Mouse (Mus musculus): ENCODE results near the gene Rab35. TPM values are rescaled to one million over a fixed set of nuclear protein-coding genes. Genes with fewer than 3 reads are reported as not detected.
A peak's percentile ranks its signal among the peaks of the same experiment; 100 is the strongest.

Rab35 gene
- polyA plus RNA-seq, 1 experiment, result 87.8 TPM

- H3K27ac ChIP-seq (ENCODE audit: insufficient read depth, low read length), result no peak overlapping the region
- DNase-seq, result peak; percentile 70 to 86
- no peak overlapping the region for H3K4me3 ChIP-seq (replicated peaks; ENCODE audit: insufficient read depth, low read depth, low read length)
- H3K4me1 ChIP-seq (ENCODE audit: control insufficient read depth, insufficient read depth, low read length), result peaks cover 14% of the 10 kb centered on the region
- TF ChIP-seq POLR2A (IDR thresholded peaks at IDR 0.05; ENCODE audit: borderline replicate concordance, insufficient read depth, low read length) (no peak), CTCF (IDR thresholded peaks at IDR 0.05; ENCODE audit: borderline replicate concordance, insufficient read depth, low read depth, low read length) (no peak)
- 12% methylated on average over 8 of the region's 8 CpGs for WGBS
- no peaks in the 10 kb centered on the region for H3K27me3 ChIP-seq (ENCODE audit: control insufficient read depth, insufficient read depth, low read length)
Observed at GRCm38 (mm10) chr5:115666366-115667065, 34.8 kb downstream of the Rab35 start.

- TF ChIP-seq CTCF (IDR thresholded peaks at IDR 0.05; ENCODE audit: borderline replicate concordance, insufficient read depth, low read depth, low read length) (no peak), POLR2A (IDR thresholded peaks at IDR 0.05; ENCODE audit: borderline replicate concordance, insufficient read depth, low read length) (no peak)
- DNase-seq, result peak in 1 of 2 experiments; percentile 8
- Histone ChIP-seq H3K27me3 (ENCODE audit: control insufficient read depth, insufficient read depth, low read length) (no peaks in the 10 kb centered on the region), H3K4me1 (ENCODE audit: control insufficient read depth, insufficient read depth, low read length) (peaks cover 20% of the 10 kb centered on the region), H3K27ac (ENCODE audit: insufficient read depth, low read length) (no peak overlapping the region), H3K4me3 (replicated peaks; ENCODE audit: insufficient read depth, low read depth, low read length) (no peak overlapping the region)
- 92% methylated on average over 8 of the region's 8 CpGs for WGBS
Observed at GRCm38 (mm10) chr5:115667210-115667609, 35.5 kb downstream of the Rab35 start.

- DNase-seq, result peak in 1 of 2 experiments; percentile 6
- no peak overlapping the region for H3K4me3 ChIP-seq (replicated peaks; ENCODE audit: insufficient read depth, low read depth, low read length)
- H3K27me3 ChIP-seq (ENCODE audit: control insufficient read depth, insufficient read depth, low read length), result no peaks in the 10 kb centered on the region
- 63% methylated on average over 7 of the region's 7 CpGs for WGBS
- peaks cover 22% of the 10 kb centered on the region for H3K4me1 ChIP-seq (ENCODE audit: control insufficient read depth, insufficient read depth, low read length)
- H3K27ac ChIP-seq (ENCODE audit: insufficient read depth, low read length), result no peak overlapping the region
- TF ChIP-seq CTCF (IDR thresholded peaks at IDR 0.05; ENCODE audit: borderline replicate concordance, insufficient read depth, low read depth, low read length) (no peak), POLR2A (IDR thresholded peaks at IDR 0.05; ENCODE audit: borderline replicate concordance, insufficient read depth, low read length) (no peak)
Observed at GRCm38 (mm10) chr5:115667894-115668293, 36.2 kb downstream of the Rab35 start.

GRCm38 (mm10) chr5:115668986-115669385 is 37.3 kb downstream of the Rab35 start:
- Histone ChIP-seq H3K4me1 (ENCODE audit: control insufficient read depth, insufficient read depth, low read length) (peaks cover 22% of the 10 kb centered on the region), H3K27ac (ENCODE audit: insufficient read depth, low read length) (no peak overlapping the region), H3K27me3 (ENCODE audit: control insufficient read depth, insufficient read depth, low read length) (no peaks in the 10 kb centered on the region), H3K4me3 (replicated peaks; ENCODE audit: insufficient read depth, low read depth, low read length) (no peak overlapping the region)
- DNase-seq, result peak in 1 of 2 experiments; percentile 5
- 94% methylated on average over 12 of the region's 12 CpGs for WGBS
- TF ChIP-seq CTCF (IDR thresholded peaks at IDR 0.05; ENCODE audit: borderline replicate concordance, insufficient read depth, low read depth, low read length) (no peak), POLR2A (IDR thresholded peaks at IDR 0.05; ENCODE audit: borderline replicate concordance, insufficient read depth, low read length) (no peak)

GRCm38 (mm10) chr5:115669974-115670373 is 38.3 kb downstream of the Rab35 start:
- no peaks in the 10 kb centered on the region for H3K27me3 ChIP-seq (ENCODE audit: control insufficient read depth, insufficient read depth, low read length)
- no peak overlapping the region for H3K4me3 ChIP-seq (replicated peaks; ENCODE audit: insufficient read depth, low read depth, low read length)
- H3K27ac ChIP-seq (ENCODE audit: insufficient read depth, low read length), result no peak overlapping the region
- TF ChIP-seq POLR2A (IDR thresholded peaks at IDR 0.05; ENCODE audit: borderline replicate concordance, insufficient read depth, low read length), result no peak
- TF ChIP-seq CTCF (IDR thresholded peaks at IDR 0.05; ENCODE audit: borderline replicate concordance, insufficient read depth, low read depth, low read length), result no peak
- H3K4me1 ChIP-seq (ENCODE audit: control insufficient read depth, insufficient read depth, low read length), result peaks cover 22% of the 10 kb centered on the region
- WGBS, result 88% methylated on average over 11 of the region's 11 CpGs
- DNase-seq, result peak in 1 of 2 experiments; percentile 6

GRCm38 (mm10) chr5:115670406-115670805 is 38.7 kb downstream of the Rab35 start:
- WGBS, result 81% methylated on average over 2 of the region's 2 CpGs
- TF ChIP-seq CTCF (IDR thresholded peaks at IDR 0.05; ENCODE audit: borderline replicate concordance, insufficient read depth, low read depth, low read length) (no peak), POLR2A (IDR thresholded peaks at IDR 0.05; ENCODE audit: borderline replicate concordance, insufficient read depth, low read length) (no peak)
- peaks cover 22% of the 10 kb centered on the region for H3K4me1 ChIP-seq (ENCODE audit: control insufficient read depth, insufficient read depth, low read length)

GRCm38 (mm10) chr5:115671846-115672245 is 40.1 kb downstream of the Rab35 start:
- peak; percentile 62 to 75 for DNase-seq
- H3K4me3 ChIP-seq (replicated peaks; ENCODE audit: insufficient read depth, low read depth, low read length), result no peak overlapping the region
- H3K27ac ChIP-seq (ENCODE audit: insufficient read depth, low read length), result no peak overlapping the region
- H3K4me1 ChIP-seq (ENCODE audit: control insufficient read depth, insufficient read depth, low read length), result peaks cover 14% of the 10 kb centered on the region
- WGBS, result 10% methylated on average over 8 of the region's 8 CpGs
- H3K27me3 ChIP-seq (ENCODE audit: control insufficient read depth, insufficient read depth, low read length), result no peaks in the 10 kb centered on the region
- no peak for TF ChIP-seq POLR2A (IDR thresholded peaks at IDR 0.05; ENCODE audit: borderline replicate concordance, insufficient read depth, low read length)
- no peak for TF ChIP-seq CTCF (IDR thresholded peaks at IDR 0.05; ENCODE audit: borderline replicate concordance, insufficient read depth, low read depth, low read length)

More at GRCm38 (mm10) chr5:115670406-115670805, 38.7 kb downstream of the Rab35 start:
- Histone ChIP-seq H3K4me3 (replicated peaks; ENCODE audit: insufficient read depth, low read depth, low read length) (no peak overlapping the region), H3K27ac (ENCODE audit: insufficient read depth, low read length) (no peak overlapping the region), H3K27me3 (ENCODE audit: control insufficient read depth, insufficient read depth, low read length) (no peaks in the 10 kb centered on the region)
- DNase-seq, result peak in 1 of 2 experiments; percentile 9

GRCm38 (mm10) chr5:115685126-115685525 is 53.4 kb downstream of the Rab35 start:
- peak in 1 of 2 experiments; percentile 2 for DNase-seq
- Histone ChIP-seq H3K27ac (ENCODE audit: insufficient read depth, low read length) (no peak overlapping the region), H3K4me3 (replicated peaks; ENCODE audit: insufficient read depth, low read depth, low read length) (no peak overlapping the region), H3K27me3 (ENCODE audit: control insufficient read depth, insufficient read depth, low read length) (no peaks in the 10 kb centered on the region), H3K4me1 (ENCODE audit: control insufficient read depth, insufficient read depth, low read length) (no peaks in the 10 kb centered on the region)
- no peak for TF ChIP-seq CTCF (IDR thresholded peaks at IDR 0.05; ENCODE audit: borderline replicate concordance, insufficient read depth, low read depth, low read length)
- no peak for TF ChIP-seq POLR2A (IDR thresholded peaks at IDR 0.05; ENCODE audit: borderline replicate concordance, insufficient read depth, low read length)
- 83% methylated on average over 10 of the region's 10 CpGs for WGBS

Measured in cerebellum, adult 2 months (tissue).